Mouse (Mus musculus) megakaryocyte progenitor cell, adult 5-6 weeks (primary cell): ENCODE data around the gene Kctd10. TPM values are rescaled to one million over a fixed set of nuclear protein-coding genes. Genes with fewer than 3 reads are reported as not detected.

ENCODE experiments used
- ATAC-seq: replicated peaks from 2 replicates; pipeline ENCODE4 v1.8.0; 2016; ENCODE audit warnings: mild to moderate bottlenecking, moderate TSS enrichment, inconsistent platforms; ENCODE audit not compliant: poor library complexity
- total RNA-seq, 2 experiments: library from RNA; stranded (forward) in 1 of 2; stranded (reverse) in 1 of 2; fragments of 157-497, 149-512 nt in 1 of 2; fragments of 200-1000 nt in 1 of 2; gene quantifications; 2 replicates each; pipeline versions ENCODE4 v1.2.3 to v1.2.4; 2015 to 2017

Gene Kctd10
- total RNA-seq, 2 experiments from 2014 or later: 19.8 to 38.6 TPM

GRCm38 (mm10) chr5:114356250-114356935 lies 23.9 kb downstream of the Kctd10 start:
- ATAC-seq: peak; percentile 95

- ATAC-seq: peak; percentile 64; the same call in 1 of the 2 replicates
Observed at GRCm38 (mm10) chr5:114351490-114351889, 28.8 kb downstream of the Kctd10 start.

GRCm38 (mm10) chr5:114347005-114347404 lies 33.3 kb downstream of the Kctd10 start:
- peak; percentile 22; the same call in 1 of the 2 replicates for ATAC-seq

- peak; percentile 93 for ATAC-seq
Observed at GRCm38 (mm10) chr5:114345538-114345937, 34.8 kb downstream of the Kctd10 start.

- no peak for ATAC-seq
Observed at GRCm38 (mm10) chr5:114343612-114344011, 36.7 kb downstream of the Kctd10 start.

- no peak for ATAC-seq
Observed at GRCm38 (mm10) chr5:114342996-114343395, 37.3 kb downstream of the Kctd10 start.

- ATAC-seq: peak; percentile 83
Observed at GRCm38 (mm10) chr5:114323791-114324507, 56.4 kb downstream of the Kctd10 start.

GRCm38 (mm10) chr5:114323105-114323790 lies 57.1 kb downstream of the Kctd10 start:
- peak; percentile 29; the same call in 1 of the 2 replicates for ATAC-seq

Other genes with a start within 250 kb of the Kctd10 start
- gene Acacb, start 234.0 kb downstream of the Kctd10 start, total RNA-seq (2015): 0.24 and 0.30 TPM in 2 replicates
- gene Acacb, start 234.0 kb downstream of the Kctd10 start, total RNA-seq (2017): 0.08 and 0.37 TPM in 2 replicates
- not detected in 2 replicates for gene Foxn4, start 106.7 kb downstream of the Kctd10 start, total RNA-seq (2015)
- not detected in 2 replicates for gene Foxn4, start 106.7 kb downstream of the Kctd10 start, total RNA-seq (2017)
- gene Myo1h, start 91.3 kb downstream of the Kctd10 start, total RNA-seq (2015): 1.5 and 1.6 TPM in 2 replicates
- gene Myo1h, start 91.3 kb downstream of the Kctd10 start, total RNA-seq (2017): 0.58 and 2.0 TPM in 2 replicates
- gene Ube3b, start 99 bp upstream of the Kctd10 start, total RNA-seq (2015): 26.5 and 26.6 TPM in 2 replicates
- 16.7 and 18.5 TPM in 2 replicates for gene Ube3b, start 99 bp upstream of the Kctd10 start, total RNA-seq (2017)
- gene Mmab, start 63.6 kb upstream of the Kctd10 start, total RNA-seq (2015): 5.6 and 8.2 TPM in 2 replicates
- 14.4 and 20.6 TPM in 2 replicates for gene Mmab, start 63.6 kb upstream of the Kctd10 start, total RNA-seq (2017)
- gene Mvk, start 63.8 kb upstream of the Kctd10 start, total RNA-seq (2015): 3.2 and 7.0 TPM in 2 replicates
- gene Mvk, start 63.8 kb upstream of the Kctd10 start, total RNA-seq (2017): 8.1 and 8.6 TPM in 2 replicates
- 0.47 and 0.88 TPM in 2 replicates for gene Fam222a, start 187.5 kb upstream of the Kctd10 start, total RNA-seq (2015)
- 0.04 TPM in 1 of 2 replicates, not detected in the other for gene Fam222a, start 187.5 kb upstream of the Kctd10 start, total RNA-seq (2017)